Mouse (Mus musculus) cerebellum, adult 2 months (tissue): ENCODE data around the gene Zbtb7a. TPM values are rescaled to one million over a fixed set of nuclear protein-coding genes. Genes with fewer than 3 reads are reported as not detected.
A peak's percentile ranks its signal among the peaks of the same experiment; 100 is the strongest.

Experiments
- DNase-seq, 2 experiments: peaks; one replicate each; pipeline ENCODE4 v3.0.0; 2021
- H3K27ac ChIP-seq: fragments of 200-500 bp; 2 replicates; pipeline ENCODE4 v1.5.1; 2012; ENCODE audit warnings: low read length, control low read depth, inconsistent platforms; ENCODE audit not compliant: insufficient read depth
- H3K27me3 ChIP-seq: fragments of 200-500 bp; 2 replicates; pipeline ENCODE4 v1.6.1; 2012; ENCODE audit warnings: inconsistent platforms, mild to moderate bottlenecking, low read length, moderate library complexity; ENCODE audit not compliant: control insufficient read depth, insufficient read depth
- H3K4me1 ChIP-seq: fragments of 200-500 bp; 2 replicates; pipeline ENCODE4 v1.6.1; 2011; ENCODE audit warnings: low read length; ENCODE audit not compliant: control insufficient read depth, insufficient read depth
- H3K4me3 ChIP-seq: fragments of 200-500 bp; replicated peaks from 2 replicates; pipeline ENCODE3; 2011; ENCODE audit warnings: mild to moderate bottlenecking, low read depth, low read length, control low read depth; ENCODE audit not compliant: insufficient read depth
- CTCF ChIP-seq: fragments of 200-500 bp; IDR thresholded peaks from 2 replicates; pipeline ENCODE4 v1.5.1; 2011; ENCODE audit warnings: low read depth, mild to moderate bottlenecking, control low read depth, low read length, moderate library complexity, borderline replicate concordance; ENCODE audit not compliant: insufficient read depth
- POLR2A ChIP-seq: fragments of 200-500 bp; IDR thresholded peaks from 2 replicates; pipeline ENCODE4 v1.6.1; 2011; ENCODE audit warnings: low read length, control low read depth, borderline replicate concordance; ENCODE audit not compliant: insufficient read depth
- whole genome bisulfite sequencing: fragments of 180-500 bp; shearing (Covaris S2); methylation state at CpG from one replicate; pipeline ENCODE4 v1.1.7; 2018; 5-methylcytosine and 5-hydroxymethylcytosine counted together
- polyA plus RNA-seq: library from polyadenylated mRNA; depleted of rRNA; stranded (reverse); fragments of >200 nt; gene quantifications from 2 replicates; pipeline ENCODE4 v1.2.3, GENCODE M21; 2012; rRNA removed

Gene Zbtb7a
- 61.6 and 62.9 TPM in 2 replicates for polyA plus RNA-seq

DNA sequence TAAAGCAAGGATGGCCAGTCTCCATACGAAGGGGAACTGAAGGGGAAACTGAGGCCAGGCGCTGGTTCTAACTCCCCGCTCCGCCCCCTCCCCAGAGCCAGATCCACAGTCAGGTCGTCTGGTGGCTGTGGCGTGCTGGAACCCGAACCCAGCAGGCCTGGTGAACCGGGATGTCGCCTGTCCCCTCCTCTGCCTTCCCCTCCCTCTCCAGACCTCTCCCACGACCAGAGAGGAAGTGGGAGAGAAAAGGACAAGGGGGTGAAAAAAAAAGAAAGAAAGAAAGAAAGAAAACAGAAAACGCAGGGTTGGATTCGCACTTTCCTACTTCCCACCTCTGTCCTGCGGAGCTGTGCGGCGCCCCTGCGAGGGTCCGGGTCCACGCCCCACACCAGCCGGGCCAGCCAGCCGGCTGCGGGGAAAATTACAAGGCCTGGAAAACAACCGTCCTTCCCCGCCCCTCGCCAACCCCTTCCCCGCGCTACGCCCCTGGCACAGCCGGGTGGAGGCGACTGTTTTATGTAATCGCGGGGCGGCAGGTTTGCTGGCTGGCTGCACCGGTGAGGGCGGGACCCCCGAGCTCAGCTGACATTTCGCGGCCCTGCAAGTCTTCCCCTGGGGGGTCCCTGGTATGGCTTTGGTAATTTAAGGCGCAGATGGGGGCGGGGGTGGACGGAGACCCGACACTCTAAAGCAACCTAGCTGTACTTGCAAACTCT is at the start of gene Zbtb7a:
TSS of gene Zbtb7a (plus strand) at position 255 of the 716 bp plus-strand sequence.
- WGBS = 4% methylated on average over 41 of the region's 41 CpGs
- H3K4me3 ChIP-seq = peak within 1 kb of the TSS; percentile 66
- H3K27me3 ChIP-seq = no peaks in the 10 kb centered on the region
- H3K4me1 ChIP-seq = peaks cover 8% of the 10 kb centered on the region
- DNase-seq = peak; percentile 56 to 60
- TF ChIP-seq CTCF (no peak), POLR2A (no peak)
- no peak within 1 kb of the TSS for H3K27ac ChIP-seq

DNA sequence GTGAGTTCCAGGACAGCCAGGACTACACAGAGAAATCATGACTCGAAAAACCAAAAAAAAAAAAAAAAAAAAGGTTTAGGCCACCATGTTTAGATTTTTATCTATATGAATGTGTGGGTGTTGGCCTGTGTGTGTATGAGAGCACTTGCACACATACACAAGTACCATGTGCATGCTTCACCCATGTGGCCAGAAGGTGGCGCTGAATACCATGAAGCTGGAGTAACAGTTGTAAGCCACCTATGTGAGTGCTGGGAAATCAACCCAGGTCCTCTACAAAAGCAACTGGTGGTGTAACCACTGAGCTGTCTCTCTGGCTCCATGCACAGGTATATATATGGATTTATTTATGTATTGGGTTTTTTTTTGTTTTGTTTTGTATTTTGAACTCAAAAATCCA is 48.0 kb upstream of the Zbtb7a start:
- no peaks in the 10 kb centered on the region for H3K27me3 ChIP-seq
- TF ChIP-seq CTCF = peak; percentile 38; the same call in 1 of the 2 replicates
- TF ChIP-seq POLR2A = no peak
- H3K4me3 ChIP-seq = no peak overlapping the region
- H3K4me1 ChIP-seq = no peaks in the 10 kb centered on the region
- H3K27ac ChIP-seq = no peak overlapping the region
- no peak for DNase-seq
- 55% methylated on average over 2 of the region's 2 CpGs for WGBS

DNA sequence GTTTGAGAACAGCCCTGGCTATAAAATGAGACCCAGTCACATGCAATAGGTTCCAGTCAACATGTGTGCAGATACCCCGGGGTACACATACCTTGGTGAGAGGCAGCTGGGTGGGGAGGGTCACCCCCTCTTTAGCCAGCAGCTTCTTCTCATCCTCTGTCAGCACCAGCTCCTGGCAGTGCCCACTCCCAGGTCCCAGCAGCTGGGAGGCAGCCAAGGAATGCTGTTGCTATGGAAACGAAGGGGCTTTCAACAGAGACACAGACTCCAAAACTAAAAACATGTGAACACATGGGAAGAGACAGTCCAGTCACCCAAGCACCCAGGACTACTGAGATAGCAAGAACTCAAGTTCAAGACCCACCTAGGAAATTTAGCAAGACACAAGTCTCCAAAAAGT is 45.8 kb upstream of the Zbtb7a start:
- H3K27ac ChIP-seq = no peak overlapping the region
- WGBS = 25% methylated on average over 2 of the region's 2 CpGs
- no peak for TF ChIP-seq CTCF
- no peak for TF ChIP-seq POLR2A
- DNase-seq = no peak
- H3K4me1 ChIP-seq = no peaks in the 10 kb centered on the region
- no peak overlapping the region for H3K4me3 ChIP-seq
- no peaks in the 10 kb centered on the region for H3K27me3 ChIP-seq

GRCm38 (mm10) chr10:81090621-81091020 is 44.4 kb upstream of the Zbtb7a start:
- H3K27ac ChIP-seq = no peak overlapping the region
- no peak for DNase-seq
- no peaks in the 10 kb centered on the region for H3K4me1 ChIP-seq
- 81% methylated on average over 7 of the region's 7 CpGs for WGBS
- no peaks in the 10 kb centered on the region for H3K27me3 ChIP-seq
- H3K4me3 ChIP-seq = no peak overlapping the region
- no peak for TF ChIP-seq CTCF
- no peak for TF ChIP-seq POLR2A

DNA sequence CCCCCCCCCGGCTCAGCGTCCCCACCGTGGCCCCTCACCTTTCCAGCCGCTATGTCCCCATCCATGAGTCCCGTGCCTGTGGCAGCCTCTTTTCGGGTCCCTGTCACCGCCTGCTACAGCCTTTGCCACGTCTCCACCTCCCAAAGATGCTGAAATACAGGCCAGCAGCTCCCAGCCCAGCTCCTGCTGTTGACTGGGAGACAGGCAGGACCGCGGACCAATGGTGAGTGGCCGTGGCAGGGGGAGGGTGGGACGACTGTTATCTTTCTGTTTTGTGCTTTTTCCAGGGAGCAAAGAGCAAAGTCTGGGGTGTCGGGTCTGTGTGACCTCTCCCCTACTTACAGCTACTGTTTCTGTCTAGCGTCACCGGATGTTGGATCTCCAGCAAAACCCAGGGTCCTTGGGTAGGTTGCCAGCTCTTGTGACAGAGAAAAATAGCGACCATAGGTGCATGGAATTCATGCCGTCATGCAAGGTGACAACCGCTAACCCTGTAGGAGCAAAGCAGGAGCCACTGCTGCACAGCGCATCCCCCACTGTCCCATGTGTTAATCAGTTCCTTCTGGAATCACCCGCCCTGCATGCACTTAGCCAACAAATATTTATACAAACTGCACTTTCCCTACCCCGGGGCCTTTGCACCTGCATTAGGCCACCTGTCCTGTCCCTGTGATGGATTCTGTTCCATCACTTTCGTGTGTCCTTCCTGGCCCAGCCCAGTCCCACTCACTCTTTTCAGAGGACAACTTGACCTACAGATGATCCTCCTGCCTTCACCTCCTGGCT is 42.4 kb upstream of the Zbtb7a start:
- no peak for TF ChIP-seq CTCF
- no peak for TF ChIP-seq POLR2A
- Histone ChIP-seq H3K4me1 (no peaks in the 10 kb centered on the region), H3K4me3 (no peak overlapping the region), H3K27me3 (no peaks in the 10 kb centered on the region), H3K27ac (no peak overlapping the region)
- no peak for DNase-seq
- 54% methylated on average over 22 of the region's 22 CpGs for whole genome bisulfite sequencing

GRCm38 (mm10) chr10:81094931-81095678 is 39.9 kb upstream of the Zbtb7a start:
- 67% methylated on average over 9 of the region's 9 CpGs for WGBS

GRCm38 (mm10) chr10:81105565-81106112 is 29.4 kb upstream of the Zbtb7a start, which contains the start of gene Map2k2:
Map2k2 (plus strand) TSS chr10:81105915.
- Histone ChIP-seq H3K27me3 (no peaks in the 10 kb centered on the region), H3K4me3 (peak within 1 kb of the TSS; percentile 69), H3K27ac (peak within 1 kb of the TSS; percentile 78), H3K4me1 (peaks cover 33% of the 10 kb centered on the region)
- peak; percentile 96 to 97 for DNase-seq
- WGBS = under 1% methylated on average over 56 of the region's 56 CpGs
- peak; percentile 99 for TF ChIP-seq POLR2A
- no peak for TF ChIP-seq CTCF

More at GRCm38 (mm10) chr10:81094931-81095678, 39.9 kb upstream of the Zbtb7a start:
- Histone ChIP-seq H3K27ac (no peak overlapping the region), H3K27me3 (no peaks in the 10 kb centered on the region), H3K4me1 (no peaks in the 10 kb centered on the region), H3K4me3 (no peak overlapping the region)
- DNase-seq = no peak
- TF ChIP-seq POLR2A (no peak), CTCF (no peak)
